In the genomic region with DNA sequence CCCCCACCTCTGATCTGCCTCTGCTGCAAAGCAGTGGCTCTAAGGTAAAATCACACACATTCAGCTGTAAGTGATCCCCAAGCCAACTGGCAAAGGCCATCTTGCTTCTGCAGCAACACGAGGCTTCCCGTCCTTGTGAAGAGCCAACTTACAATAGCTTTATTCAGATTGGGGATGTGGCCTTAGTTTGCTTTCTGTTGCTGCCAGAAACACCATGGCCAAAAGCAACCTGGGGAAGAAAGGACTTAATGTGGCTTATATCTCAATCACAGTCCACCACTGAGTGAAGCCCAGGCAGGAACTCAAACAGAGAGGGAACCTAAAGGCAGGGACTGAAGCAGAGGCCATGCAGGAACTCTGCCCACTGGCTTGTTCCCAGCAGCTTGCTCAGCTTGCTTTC, we compare ENCODE assay signal across 19 mouse cellular contexts. TPM values are rescaled to one million over a fixed set of nuclear protein-coding genes. Genes with fewer than 3 reads are reported as not detected.
DNase-seq lines count a peak whose midpoint lies in the region; ATAC-seq lines count a peak whose summit lies in the region.
"Had no signal": no experiment of that assay in that cellular context is flagged by ENCODE, and none has a peak within 500 bp of the region (broad histone marks: within the 10 kb centered on the region; RNA-seq: fewer than 3 reads in every experiment).

No protein-coding gene starts in this region.

- peak; percentile 94 for DNase-seq in 3T3-L1 (ENCODE audit: low read depth, low spot score)
- DNase-seq in adipocyte (ENCODE audit: low spot score): peak; percentile 95
- no peak for DNase-seq in spleen, postnatal 4 days (ENCODE audit: low spot score in 2 of 2)
- DNase-seq: adrenal gland, adult 2 months; adrenal gland, adult 8-10 months; adrenal gland, postnatal 10 days; adrenal gland, postnatal 14 days; adrenal gland, postnatal 25 days; adrenal gland, postnatal 36 days; B cell, adult 2 months; cerebellum, adult 11 months; cerebellum, adult 11-12 months; cerebellum, adult 18-20 months; cerebellum, adult 2 months; cerebellum, adult 8-10 months had no signal

- no peak for ATAC-seq in monocyte, adult 5-6 weeks (replicated peaks; ENCODE audit: insufficient number of reproducible peaks, low FRiP score, low TSS enrichment, poor library complexity, severe bottlenecking)
- ATAC-seq: activated CD4-positive, CD25-positive, alpha-beta regulatory T cell, adult 4 months; CD4-positive, CD25-positive, alpha-beta regulatory T cell, adult 4 months; Patski had no signal

RNA-seq across cellular contexts. Expression of a gene that starts 17.3 kb away (rescaled TPM):
- total RNA-seq in monocyte, adult 5-6 weeks (2017): 2.1 to 7.3 TPM (median 4.2 TPM) in 3 replicates

Comparison
In these comparisons a context has a peak if more than half of its experiments do, and no peak if none do; other contexts are left out.
1. DNase-seq: peak in 3T3-L1 (single experiment) and adipocyte (single experiment); none in spleen, postnatal 4 days (0 of 2).